Mouse (Mus musculus) midbrain, embryonic 16.5 days (tissue): ENCODE measurements around the gene Olfr558. TPM values are rescaled to one million over a fixed set of nuclear protein-coding genes. Genes with fewer than 3 reads are reported as not detected.

Experiments
- ATAC-seq: fragments of 200-750 bp; cut with Nextera tagmentation; 2 replicates; pipeline ENCODE4 v1.8.0; 2017; ENCODE audit warnings: moderate TSS enrichment
- H3K27ac ChIP-seq: fragments of 300-500 bp; sonication (generic); 2 replicates; pipeline ENCODE4 v1.5.1; 2014; ENCODE audit warnings: mild to moderate bottlenecking, low read length, mixed read lengths
- H3K27me3 ChIP-seq: fragments of 300-500 bp; sonication (generic); 2 replicates; pipeline ENCODE4 v1.6.1; 2014; ENCODE audit warnings: low read depth, low read length, mixed read lengths; ENCODE audit not compliant: control insufficient read depth, insufficient read depth
- H3K36me3 ChIP-seq: fragments of 300-500 bp; sonication (generic); 2 replicates; pipeline ENCODE4 v1.6.1; 2014; ENCODE audit warnings: mild to moderate bottlenecking, low read length, moderate library complexity, mixed read lengths; ENCODE audit not compliant: control insufficient read depth, insufficient read depth
- H3K4me1 ChIP-seq: fragments of 300-500 bp; sonication (generic); 2 replicates; pipeline ENCODE4 v1.6.1; 2014; ENCODE audit warnings: mild to moderate bottlenecking, low read length, mixed read lengths; ENCODE audit not compliant: control insufficient read depth, insufficient read depth
- H3K4me2 ChIP-seq: fragments of 300-500 bp; sonication (generic); 2 replicates; pipeline ENCODE4 v1.6.1; 2014; ENCODE audit warnings: mild to moderate bottlenecking, low read length, mixed read lengths
- H3K4me3 ChIP-seq: fragments of 300-500 bp; sonication (generic); 2 replicates; pipeline ENCODE4 v1.5.1; 2014; ENCODE audit warnings: low read depth, mild to moderate bottlenecking, low read length, moderate library complexity, mixed read lengths
- H3K9ac ChIP-seq: fragments of 300-500 bp; sonication (generic); 2 replicates; pipeline ENCODE4 v1.6.1; 2014; ENCODE audit warnings: low read depth, low read length, mixed read lengths
- H3K9me3 ChIP-seq: fragments of 300-500 bp; sonication (generic); replicated peaks from 2 replicates; pipeline ENCODE4 v1.6.1; 2014; ENCODE audit warnings: mild to moderate bottlenecking, low read length, mixed read lengths; ENCODE audit not compliant: control insufficient read depth, poor library complexity, severe bottlenecking
- WGBS: fragments of 180-500 bp; shearing (Covaris S2); extraction: QIAGEN DNeasy Blood & Tissue Kit; methylation state at CpG from one replicate; pipeline ENCODE4 v1.1.7; 2014; 5-methylcytosine and 5-hydroxymethylcytosine counted together
- polyA plus RNA-seq: library from polyadenylated mRNA; unstranded; fragments of >200 nt; fragmentation: Nextera tagmentation; extraction: Ambion mirVana; gene quantifications from 2 replicates; pipeline ENCODE4 v1.2.1, GENCODE M21; 2015

Gene Olfr558
- polyA plus RNA-seq, 1 experiment from 2014 or later = not detected

DNA sequence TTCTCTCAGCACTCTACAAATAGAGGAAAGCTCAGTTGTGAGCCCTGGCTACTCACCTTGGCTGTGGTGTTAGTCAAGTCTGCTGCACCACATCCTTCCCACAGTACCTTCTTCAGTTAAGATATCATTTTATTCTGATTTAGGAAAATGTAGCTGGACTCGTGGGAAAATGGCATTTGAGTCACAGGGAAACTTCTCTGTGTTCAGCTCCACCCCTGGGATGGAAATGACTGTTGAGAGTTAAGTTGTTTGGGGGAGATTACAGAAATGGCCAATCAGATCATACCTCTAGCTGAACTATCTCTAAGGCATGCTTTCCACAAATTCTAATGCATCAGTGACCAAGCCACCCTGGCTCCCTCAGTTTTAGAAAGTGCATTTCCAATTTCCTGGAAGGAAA lies 17.0 kb downstream of the Olfr558 start, which contains the start of gene Olfr33:
Olfr33 (minus strand) TSS at position 101 of the 400 bp plus-strand sequence.
- WGBS = 27% methylated on average over 1 of the region's 1 CpGs
- no peak within 1 kb of the TSS for H3K4me3 ChIP-seq
- no peaks in the 10 kb centered on the region for H3K27me3 ChIP-seq
- no peak within 1 kb of the TSS for H3K4me2 ChIP-seq
- H3K36me3 ChIP-seq = no peaks in the 10 kb centered on the region
- H3K4me1 ChIP-seq = no peaks in the 10 kb centered on the region
- ATAC-seq = no peak
- no peaks in the 10 kb centered on the region for H3K9me3 ChIP-seq
- no peak within 1 kb of the TSS for H3K27ac ChIP-seq
- no peak within 1 kb of the TSS for H3K9ac ChIP-seq

DNA sequence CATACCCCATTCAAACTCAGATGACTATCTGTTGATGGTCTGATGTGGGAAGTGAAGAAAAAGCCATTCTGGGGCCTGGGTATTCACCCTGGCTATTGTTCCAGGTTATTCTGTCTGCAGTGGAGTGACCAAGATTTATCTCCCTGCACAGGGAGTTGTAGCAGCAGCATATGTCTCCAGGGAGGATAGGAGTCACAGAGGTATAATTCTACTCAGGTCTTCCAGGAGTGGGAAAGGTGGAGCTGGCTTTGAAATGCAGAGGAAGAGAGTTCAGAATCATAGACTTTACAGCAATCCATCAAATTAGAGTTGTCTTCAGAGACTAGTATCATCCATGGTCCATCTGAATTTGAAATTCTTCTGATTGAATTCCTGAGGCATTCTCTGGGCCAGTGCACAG lies 25.4 kb downstream of the Olfr558 start, which contains the start of gene Olfr559:
Olfr559 (minus strand) TSS at position 101 of the 400 bp plus-strand sequence.
- Histone ChIP-seq H3K9ac (no peak within 1 kb of the TSS), H3K4me1 (no peaks in the 10 kb centered on the region), H3K27ac (no peak within 1 kb of the TSS), H3K27me3 (no peaks in the 10 kb centered on the region), H3K36me3 (no peaks in the 10 kb centered on the region), H3K9me3 (no peaks in the 10 kb centered on the region), H3K4me2 (no peak within 1 kb of the TSS), H3K4me3 (no peak within 1 kb of the TSS)
- no peak for ATAC-seq

GRCm38 (mm10) chr7:102733793-102734192 lies 31.8 kb downstream of the Olfr558 start:
- Histone ChIP-seq H3K4me3 (no peak overlapping the region), H3K36me3 (no peaks in the 10 kb centered on the region), H3K4me2 (no peak overlapping the region), H3K27ac (no peak overlapping the region), H3K4me1 (no peaks in the 10 kb centered on the region), H3K9ac (no peak overlapping the region), H3K9me3 (no peaks in the 10 kb centered on the region), H3K27me3 (no peaks in the 10 kb centered on the region)
- no peak for ATAC-seq
- 94% methylated on average over 1 of the region's 1 CpGs for WGBS

- H3K27me3 ChIP-seq = no peaks in the 10 kb centered on the region
- H3K4me2 ChIP-seq = no peak overlapping the region
- H3K4me1 ChIP-seq = no peaks in the 10 kb centered on the region
- H3K36me3 ChIP-seq = no peaks in the 10 kb centered on the region
- ATAC-seq = no peak
- H3K9ac ChIP-seq = no peak overlapping the region
- WGBS = 73% methylated on average over 2 of the region's 2 CpGs
- no peak overlapping the region for H3K27ac ChIP-seq
- H3K4me3 ChIP-seq = no peak overlapping the region
- H3K9me3 ChIP-seq = no peaks in the 10 kb centered on the region
Measured at GRCm38 (mm10) chr7:102737705-102738104, 35.7 kb downstream of the Olfr558 start.

- Histone ChIP-seq H3K9me3 (no peaks in the 10 kb centered on the region), H3K27ac (no peak overlapping the region), H3K4me1 (no peaks in the 10 kb centered on the region), H3K9ac (no peak overlapping the region), H3K36me3 (no peaks in the 10 kb centered on the region), H3K27me3 (no peaks in the 10 kb centered on the region), H3K4me3 (no peak overlapping the region), H3K4me2 (no peak overlapping the region)
- 33% methylated on average over 1 of the region's 1 CpGs for WGBS
- ATAC-seq = no peak
Measured at GRCm38 (mm10) chr7:102752086-102752485, 50.1 kb downstream of the Olfr558 start.

DNA sequence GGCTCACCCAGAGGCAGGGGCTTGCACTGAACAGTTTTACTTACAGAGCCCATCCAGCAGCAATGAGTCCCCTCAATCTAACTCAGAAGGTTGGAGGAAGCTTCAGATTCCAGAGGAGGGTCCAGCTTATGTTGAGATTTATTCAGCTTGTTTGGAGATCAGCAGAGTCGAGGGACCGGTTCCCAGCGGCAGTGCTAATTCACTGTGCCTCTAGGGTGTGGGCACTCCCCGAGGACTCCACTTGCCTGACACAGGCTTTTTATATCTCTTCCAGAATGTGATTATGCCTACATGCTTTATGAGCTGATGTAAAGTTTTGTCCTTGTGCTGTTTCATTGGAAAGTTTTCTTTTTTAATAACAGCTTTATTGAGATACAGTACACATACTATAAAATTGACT lies 57.3 kb downstream of the Olfr558 start, which contains the start of the genes Olfr560 and Olfr78:
Olfr560 (minus strand) TSS at position 101 of the 400 bp plus-strand sequence.
Olfr78 (minus strand) TSS at position 206 of the 400 bp plus-strand sequence.
- no peaks in the 10 kb centered on the region for H3K9me3 ChIP-seq
- H3K4me2 ChIP-seq = no peak within 1 kb of the TSS
- H3K36me3 ChIP-seq = no peaks in the 10 kb centered on the region
- H3K27ac ChIP-seq = no peak within 1 kb of the TSS
- no peaks in the 10 kb centered on the region for H3K27me3 ChIP-seq
- ATAC-seq = no peak
- 72% methylated on average over 4 of the region's 4 CpGs for WGBS
- H3K4me1 ChIP-seq = no peaks in the 10 kb centered on the region
- H3K4me3 ChIP-seq = no peak within 1 kb of the TSS
- no peak within 1 kb of the TSS for H3K9ac ChIP-seq

Other genes starting within 250 kb of the Olfr558 start
- gene Olfr543, start 220.5 kb upstream of the Olfr558 start, polyA plus RNA-seq = 0.47 and 0.59 TPM in 2 replicates
- 0.19 and 0.25 TPM in 2 replicates for gene Olfr544, start 213.9 kb upstream of the Olfr558 start, polyA plus RNA-seq
- 0.23 and 0.25 TPM in 2 replicates for gene Olfr545, start 202.6 kb upstream of the Olfr558 start, polyA plus RNA-seq
- not detected in 2 replicates for gene Olfr547, start 167.5 kb upstream of the Olfr558 start, polyA plus RNA-seq
- not detected in 2 replicates for gene Olfr548-ps1, start 161.3 kb upstream of the Olfr558 start, polyA plus RNA-seq
- gene Olfr549, start 152.3 kb upstream of the Olfr558 start, polyA plus RNA-seq = not detected in 2 replicates
- gene Trim21, start 136.7 kb upstream of the Olfr558 start, polyA plus RNA-seq = not detected in 2 replicates
- not detected in 2 replicates for gene Olfr550, start 130.8 kb upstream of the Olfr558 start, polyA plus RNA-seq
- gene Olfr551, start 110.3 kb upstream of the Olfr558 start, polyA plus RNA-seq = not detected in 2 replicates
- not detected in 2 replicates for gene Olfr552, start 104.4 kb upstream of the Olfr558 start, polyA plus RNA-seq
- not detected in 2 replicates for gene Olfr553, start 84.0 kb upstream of the Olfr558 start, polyA plus RNA-seq
- not detected in 2 replicates for gene Olfr554, start 63.8 kb upstream of the Olfr558 start, polyA plus RNA-seq
- gene Olfr555, start 43.4 kb upstream of the Olfr558 start, polyA plus RNA-seq = not detected in 2 replicates
- gene Olfr556, start 37.3 kb upstream of the Olfr558 start, polyA plus RNA-seq = not detected in 2 replicates
- 6.4 and 7.3 TPM in 2 replicates for gene Trim68, start 14.9 kb upstream of the Olfr558 start, polyA plus RNA-seq
- not detected in 2 replicates for gene Olfr557, start 6.3 kb upstream of the Olfr558 start, polyA plus RNA-seq
- not detected in 2 replicates for gene Olfr33, start 16.9 kb downstream of the Olfr558 start, polyA plus RNA-seq
- not detected in 2 replicates for gene Olfr559, start 25.3 kb downstream of the Olfr558 start, polyA plus RNA-seq
- gene Olfr560, start 57.2 kb downstream of the Olfr558 start, polyA plus RNA-seq = not detected in 2 replicates
- 0.16 TPM in 1 of 2 replicates, not detected in the other for gene Olfr78, start 57.3 kb downstream of the Olfr558 start, polyA plus RNA-seq
- not detected in 2 replicates for gene Olfr561, start 69.0 kb downstream of the Olfr558 start, polyA plus RNA-seq
- gene Olfr564, start 101.3 kb downstream of the Olfr558 start, polyA plus RNA-seq = not detected in 2 replicates
- not detected in 2 replicates for gene Olfr566, start 156.6 kb downstream of the Olfr558 start, polyA plus RNA-seq
- not detected in 2 replicates for gene Olfr568, start 174.9 kb downstream of the Olfr558 start, polyA plus RNA-seq
- gene Olfr569, start 188.7 kb downstream of the Olfr558 start, polyA plus RNA-seq = not detected in 2 replicates
- gene Olfr570, start 192.4 kb downstream of the Olfr558 start, polyA plus RNA-seq = 0.20 TPM in 1 of 2 replicates, not detected in the other
- not detected in 2 replicates for gene Olfr571, start 215.3 kb downstream of the Olfr558 start, polyA plus RNA-seq
- not detected in 2 replicates for gene Olfr572, start 222.2 kb downstream of the Olfr558 start, polyA plus RNA-seq
- gene Olfr573-ps1, start 240.4 kb downstream of the Olfr558 start, polyA plus RNA-seq = not detected in 2 replicates
- not detected in 2 replicates for gene Olfr574, start 246.3 kb downstream of the Olfr558 start, polyA plus RNA-seq